Mouse (Mus musculus): ENCODE measurements around the gene Gm21985.

DNA sequence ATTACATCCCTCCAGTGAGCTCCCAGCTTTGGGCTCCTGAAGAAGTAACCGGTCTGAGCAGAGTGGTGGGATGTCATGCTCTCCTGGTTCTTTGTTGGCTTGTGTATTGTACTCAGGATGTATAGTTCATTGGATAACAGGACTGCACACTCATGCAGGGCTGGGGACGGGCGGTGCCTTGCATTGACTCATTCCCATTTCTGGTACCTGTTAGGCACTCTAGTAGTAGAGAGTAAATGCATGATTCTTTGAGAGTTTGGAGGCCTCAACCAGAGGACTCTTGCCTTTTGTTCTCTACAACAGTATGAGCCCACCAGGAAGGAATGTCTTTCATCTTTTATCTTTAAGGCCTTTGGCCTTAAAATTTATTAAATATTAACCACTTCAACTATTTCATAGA is 10.8 kb downstream of the Gm21985 start:
- TF ChIP-seq POLR2A (IDR thresholded peaks at IDR 0.05; ENCODE audit: insufficient read length, low read depth) (no peak), SRF (IDR thresholded peaks at IDR 0.05; ENCODE audit: control insufficient read depth, insufficient read length, low read depth) (no peak), MAX (IDR thresholded peaks at IDR 0.05; ENCODE audit: low read depth) (no peak), MYOG (IDR thresholded peaks at IDR 0.05; ENCODE audit: control insufficient read depth in 1 of 3, insufficient read depth in 1 of 3, insufficient read length in 2 of 3, low read depth in 2 of 3) (no peak), REST (IDR thresholded peaks at IDR 0.05; ENCODE audit: insufficient read depth, insufficient read length) (no peak), TCF12 (IDR thresholded peaks at IDR 0.05; ENCODE audit: insufficient read depth, poor library complexity, severe bottlenecking) (no peak)

All from myocyte (in vitro differentiated cells).